Mouse (Mus musculus): Measurements from ENCODE around the gene Clasp1.
"Not testable (repeated sequence)": the region's sequence is repeated elsewhere in the genome, so short reads cannot be mapped to it uniquely, and the experiment has no call there.

The Clasp1 gene

GRCm38 (mm10) chr1:118597475-118598213 lies 208.8 kb downstream of the Clasp1 start:
- no peak for DNase-seq

DNA sequence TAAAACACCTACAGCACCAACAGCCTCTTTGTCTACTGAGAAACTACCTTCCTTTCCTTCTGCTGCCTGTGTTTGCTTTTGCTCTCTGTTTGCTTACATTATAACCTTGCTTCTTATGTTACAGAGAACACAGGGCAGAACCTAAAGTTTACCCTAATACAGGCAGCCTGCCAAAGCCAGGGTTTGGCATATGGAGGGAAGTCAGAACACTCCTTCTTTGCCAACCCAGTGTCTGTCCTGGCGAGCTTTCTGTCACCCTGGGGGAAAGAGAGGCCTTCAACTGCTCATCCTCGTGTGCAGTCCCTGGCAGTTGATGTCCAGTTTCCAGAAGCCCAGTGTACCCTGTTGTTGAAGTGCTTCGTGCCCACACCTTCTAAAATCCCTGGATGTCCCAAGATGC lies 209.5 kb downstream of the Clasp1 start:
- DNase-seq: no peak

DNA sequence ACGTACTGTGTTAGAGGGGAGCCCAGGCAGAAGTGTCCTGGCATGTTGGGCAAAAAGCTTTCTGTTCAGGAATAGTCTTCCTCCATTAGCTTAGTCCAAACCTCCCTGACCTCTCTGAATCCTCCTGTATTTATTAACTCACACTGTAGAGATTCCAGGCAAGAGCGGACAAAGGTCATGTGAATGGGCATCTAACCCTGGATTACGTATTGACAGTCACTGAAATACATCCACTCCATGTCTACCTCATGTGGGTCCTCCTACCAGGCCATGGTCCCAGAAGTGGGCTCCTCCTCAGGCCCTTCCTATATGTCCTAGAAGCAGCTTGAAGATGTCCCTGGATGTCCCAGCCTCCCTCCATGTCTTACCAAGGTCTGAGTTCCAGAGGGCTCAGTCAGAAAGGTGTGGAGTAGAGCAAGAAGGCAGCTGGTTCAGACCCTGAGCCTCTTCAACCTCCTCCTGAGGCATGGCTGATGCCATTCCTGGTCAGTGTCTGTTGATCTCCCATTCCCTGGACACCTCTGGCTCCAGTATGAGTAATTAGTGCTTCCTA lies 224.8 kb downstream of the Clasp1 start:
- DNase-seq: no peak

- not testable (repeated sequence) for DNase-seq
Measured at GRCm38 (mm10) chr1:118621055-118621454, 232.2 kb downstream of the Clasp1 start.

DNA sequence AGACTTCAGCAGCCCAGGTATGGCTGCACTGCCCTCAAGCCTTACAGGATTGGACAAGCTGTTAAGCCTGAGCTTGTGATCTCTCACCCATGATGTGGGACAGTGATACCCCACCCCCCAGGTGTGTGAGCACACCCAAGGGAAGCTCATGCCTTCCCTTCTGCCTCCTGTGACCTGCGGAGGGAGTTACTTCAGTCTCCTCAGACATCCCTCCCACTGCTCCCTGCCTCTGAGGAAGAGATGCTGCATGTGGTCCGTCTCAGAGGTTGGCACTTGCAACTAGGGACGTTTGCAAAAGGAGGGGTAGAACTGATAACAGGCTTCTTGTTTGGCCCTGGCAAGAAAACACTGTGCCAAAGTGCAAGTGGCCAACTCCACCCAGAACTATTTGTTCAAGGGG lies 234.0 kb downstream of the Clasp1 start:
- DNase-seq: no peak

- DNase-seq: no peak
Measured at GRCm38 (mm10) chr1:118625461-118625860, 236.6 kb downstream of the Clasp1 start.

DNA sequence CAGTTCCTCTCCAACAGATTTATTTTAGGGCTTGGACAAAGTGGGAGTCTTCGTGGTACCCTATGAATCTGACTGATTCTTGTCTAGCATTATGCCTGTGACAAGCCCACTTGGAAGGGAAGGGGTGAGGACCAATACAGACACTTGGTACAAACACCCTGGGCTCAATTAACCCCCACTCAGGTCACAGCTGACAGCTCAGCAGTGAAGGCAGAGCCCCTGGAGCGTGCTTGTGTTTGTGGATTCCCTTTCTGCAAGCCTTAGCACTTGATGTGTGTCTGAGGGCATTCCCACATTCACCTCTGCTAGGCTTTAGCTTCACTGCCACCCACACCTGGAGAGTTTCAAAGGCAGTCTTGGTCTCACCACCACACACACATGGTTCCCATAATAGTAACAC lies 237.1 kb downstream of the Clasp1 start:
- no peak for DNase-seq

DNA sequence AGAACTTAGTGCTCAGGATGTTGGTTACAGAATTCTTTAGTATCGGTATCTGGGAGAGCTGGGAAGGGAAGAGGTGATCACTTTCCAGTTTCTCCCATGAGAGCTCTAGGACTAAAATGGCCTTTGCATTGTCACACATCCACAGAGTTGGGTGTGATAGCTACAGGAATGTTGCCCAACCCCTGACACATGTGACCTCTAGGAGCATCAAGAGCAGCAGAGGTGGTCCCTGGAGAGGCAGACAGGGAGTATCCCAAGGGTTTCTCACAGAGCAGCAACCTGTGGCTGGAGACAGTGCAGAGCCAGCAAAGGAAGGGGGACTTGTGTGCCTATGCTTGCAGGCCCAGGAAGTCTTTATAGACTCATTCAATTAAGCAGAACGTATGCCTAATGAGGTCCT lies 237.6 kb downstream of the Clasp1 start:
- DNase-seq: no peak

- peak in 1 of 2 experiments; percentile 10 for DNase-seq
Measured at GRCm38 (mm10) chr1:118627781-118628464, 239.1 kb downstream of the Clasp1 start, which contains the start of gene Tfcp2l1. TSS of gene Tfcp2l1 (plus strand) at chr1:118627945.

DNA sequence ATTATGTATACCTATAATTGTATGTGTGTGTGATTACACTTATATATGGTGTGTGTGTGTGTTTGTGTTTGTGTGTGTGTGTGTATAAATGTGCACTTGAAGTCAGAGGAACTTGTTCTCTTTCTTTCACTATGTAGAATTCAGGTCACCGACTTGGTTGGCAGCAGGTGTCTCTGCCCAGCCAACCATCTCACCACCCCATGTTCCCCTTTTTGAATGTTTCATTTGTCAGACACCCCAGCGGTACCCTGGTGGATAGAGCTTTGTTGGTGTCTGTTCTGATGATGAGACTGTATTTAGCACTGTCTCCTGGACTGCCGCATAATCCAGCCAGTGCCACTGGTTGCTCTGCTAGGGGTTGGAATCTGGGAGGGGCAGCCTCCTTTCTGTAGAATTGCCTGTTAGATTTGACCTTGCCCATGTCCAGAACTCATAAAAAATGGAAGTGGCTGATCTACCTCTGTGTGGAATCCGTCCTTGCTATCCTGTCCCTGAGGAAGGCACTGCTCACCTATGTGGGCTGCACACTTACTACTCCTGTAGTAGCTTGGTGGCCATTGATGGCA lies 244.6 kb downstream of the Clasp1 start:
- DNase-seq: no peak

DNA sequence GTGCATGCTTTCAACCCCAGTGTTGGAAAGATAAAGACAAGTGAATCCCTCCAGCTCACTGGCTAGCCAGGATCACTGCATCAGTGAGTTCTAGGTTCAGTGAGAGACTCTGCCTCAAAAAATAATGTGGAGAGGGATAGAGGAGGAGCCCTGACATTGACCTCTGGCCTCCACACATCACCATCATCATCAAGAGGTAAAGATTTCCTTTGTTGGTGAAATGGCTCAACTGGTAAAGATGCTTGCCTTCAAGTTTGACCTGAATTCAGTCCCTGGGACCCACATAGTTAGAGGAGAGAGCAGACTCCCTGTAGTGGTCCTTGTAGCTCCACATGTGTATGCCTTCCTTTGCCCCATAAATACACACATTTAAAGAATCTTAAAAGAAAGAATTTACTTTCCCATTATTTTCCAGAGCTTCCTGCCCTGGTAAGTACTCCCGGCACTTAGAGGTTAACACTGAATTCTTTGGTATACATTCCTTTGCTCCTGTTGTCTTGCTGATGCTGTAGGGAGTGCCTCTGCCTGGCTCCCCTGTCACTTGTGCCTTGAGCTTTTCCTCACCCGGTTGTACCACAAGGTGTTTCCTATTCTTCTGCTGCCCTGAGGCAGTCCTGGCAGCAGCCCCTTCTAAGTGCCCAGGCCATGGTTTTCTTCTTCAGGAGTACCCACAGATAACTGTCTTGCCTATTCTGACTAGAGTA lies 253.6 kb downstream of the Clasp1 start:
- DNase-seq: no peak

- no peak for DNase-seq
Measured at GRCm38 (mm10) chr1:118643138-118643979, 254.5 kb downstream of the Clasp1 start.

- no peak for DNase-seq
Measured at GRCm38 (mm10) chr1:118645701-118646100, 256.8 kb downstream of the Clasp1 start.

GRCm38 (mm10) chr1:118648015-118648414 lies 259.2 kb downstream of the Clasp1 start:
- DNase-seq: no peak

- no peak for DNase-seq
Measured at GRCm38 (mm10) chr1:118649933-118650770, 261.3 kb downstream of the Clasp1 start.

GRCm38 (mm10) chr1:118650771-118651080 lies 261.9 kb downstream of the Clasp1 start:
- no peak for DNase-seq

DNA sequence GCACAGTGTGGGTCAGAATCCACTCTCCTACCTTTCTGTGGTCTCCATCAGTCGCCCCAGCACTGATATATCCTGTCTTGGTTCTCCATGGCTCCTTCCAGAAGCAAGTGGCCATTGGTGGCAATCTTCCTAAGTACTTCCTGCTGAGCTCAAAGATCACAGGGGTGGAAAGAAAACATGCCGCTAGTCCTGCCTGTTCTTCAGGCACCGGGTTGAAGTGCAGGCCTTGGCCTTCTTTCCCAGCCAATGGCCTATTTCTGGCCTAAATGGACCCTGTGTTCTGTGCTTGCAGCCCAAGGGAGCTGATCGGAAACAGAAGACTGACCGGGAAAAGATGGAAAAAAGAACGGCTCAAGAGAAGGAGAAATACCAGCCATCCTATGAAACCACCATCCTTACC lies 269.9 kb downstream of the Clasp1 start:
- DNase-seq: no peak

DNA sequence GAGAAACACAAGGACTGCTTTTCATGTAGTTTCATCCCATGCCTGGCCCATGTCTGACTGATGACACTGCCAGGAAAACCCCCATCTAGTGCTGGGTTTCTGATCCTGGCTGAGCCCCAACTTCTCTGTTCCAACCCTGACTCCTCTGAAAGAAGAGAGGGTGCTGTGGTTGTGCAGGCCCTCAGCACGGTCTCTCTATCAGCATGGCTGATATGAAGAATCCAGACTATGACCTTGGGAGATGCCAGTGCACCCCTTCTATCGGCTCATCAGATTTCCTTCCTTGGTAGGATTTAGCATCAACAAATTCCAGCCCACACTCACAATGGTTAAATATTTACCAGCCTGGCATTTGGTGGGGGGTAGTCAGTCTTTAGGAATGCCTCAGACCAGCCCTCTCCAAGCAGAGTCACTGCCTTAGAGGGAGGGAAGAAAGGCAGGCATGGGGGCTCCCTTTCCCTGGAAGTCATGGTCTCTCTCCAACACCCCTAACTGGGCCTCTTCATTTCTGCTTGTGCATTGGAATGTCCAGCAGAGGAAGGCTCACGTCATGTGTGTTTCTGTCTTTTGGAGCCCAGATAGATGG lies 272.1 kb downstream of the Clasp1 start:
- no peak for DNase-seq

Data from thymus, adult 18-20 months (tissue).